Comparison of ENCODE assay signal across 35 mouse cellular contexts in genomic region chr8:118101346-118101745, GRCm38 (mm10).
"Had no signal": no experiment of that assay in that cellular context is flagged by ENCODE, and none has a peak within 500 bp of the region (broad histone marks: within the 10 kb centered on the region; RNA-seq: fewer than 3 reads in every experiment).

No protein-coding gene starts in this region.

- DNase-seq: heart, postnatal 10 days; heart, postnatal 14 days; heart, postnatal 36 days; heart, postnatal 4 days; kidney, adult 11 months; kidney, adult 18-20 months; kidney, adult 2 months; kidney, adult 8-10 months; kidney, adult 9 months; kidney, postnatal 10 days; kidney, postnatal 14 days; kidney, postnatal 25 days; kidney, postnatal 36 days; kidney, postnatal 4 days; layer of hippocampus, adult 9-11 months; layer of hippocampus, postnatal 36 days had no signal

- H3K27ac ChIP-seq: heart, embryonic 10.5 days; heart, embryonic 13.5 days; heart, embryonic 15.5 days; hindbrain, embryonic 10.5 days; hindbrain, embryonic 12.5 days; hindbrain, embryonic 13.5 days; hindbrain, embryonic 14.5 days; hindbrain, embryonic 15.5 days; hindbrain, postnatal 0 days; intestine, embryonic 15.5 days; kidney, embryonic 15.5 days; kidney, postnatal 0 days; layer of hippocampus, adult 2 months had no signal

- H3K4me1 ChIP-seq: intestine, embryonic 15.5 days had no signal

- H3K36me3 ChIP-seq: heart, embryonic 10.5 days; heart, embryonic 12.5 days; heart, embryonic 13.5 days; heart, embryonic 15.5 days; hindbrain, embryonic 10.5 days; hindbrain, embryonic 12.5 days; hindbrain, embryonic 13.5 days; hindbrain, embryonic 15.5 days; intestine, embryonic 15.5 days; kidney, embryonic 15.5 days had no signal

- H3K4me3 ChIP-seq: heart, embryonic 10.5 days; heart, embryonic 12.5 days; heart, embryonic 13.5 days; heart, embryonic 15.5 days; hindbrain, embryonic 10.5 days; hindbrain, embryonic 12.5 days; hindbrain, embryonic 13.5 days; hindbrain, embryonic 15.5 days; intestine, embryonic 15.5 days; kidney, embryonic 15.5 days; layer of hippocampus, adult 2 months had no signal

- ATAC-seq: hindbrain, embryonic 16.5 days; hindbrain, postnatal 0 days; inflammation-experienced regulatory T-cells, adult 6 months; intestine, embryonic 15.5 days; intestine, embryonic 16.5 days; intestine, postnatal 0 days had no signal

- H3K9ac ChIP-seq: heart, embryonic 12.5 days; heart, embryonic 13.5 days; heart, embryonic 15.5 days; hindbrain, embryonic 12.5 days; hindbrain, embryonic 13.5 days; hindbrain, embryonic 14.5 days; hindbrain, embryonic 15.5 days; intestine, embryonic 15.5 days; kidney, embryonic 15.5 days had no signal

- H3K4me2 ChIP-seq: heart, embryonic 11.5 days; heart, embryonic 12.5 days; heart, embryonic 13.5 days; heart, embryonic 15.5 days; hindbrain, embryonic 12.5 days; hindbrain, embryonic 13.5 days; hindbrain, embryonic 14.5 days; hindbrain, embryonic 15.5 days; intestine, embryonic 15.5 days; kidney, embryonic 15.5 days had no signal

- H3K27me3 ChIP-seq: heart, embryonic 12.5 days; heart, embryonic 13.5 days; heart, embryonic 15.5 days; hindbrain, embryonic 12.5 days; hindbrain, embryonic 15.5 days; kidney, embryonic 15.5 days had no signal

- H3K9me3 ChIP-seq: heart, embryonic 10.5 days; heart, embryonic 12.5 days; heart, embryonic 13.5 days; heart, embryonic 15.5 days; hindbrain, embryonic 10.5 days; hindbrain, embryonic 12.5 days; hindbrain, embryonic 13.5 days; hindbrain, embryonic 15.5 days; intestine, embryonic 15.5 days; kidney, embryonic 15.5 days had no signal
